Mouse (Mus musculus) natural killer cell, adult 2 months (primary cell): ENCODE measurements around the gene Tnik.
A peak's percentile ranks its signal among the peaks of the same experiment; 100 is the strongest.

ENCODE experiments used
- DNase-seq, 2 experiments: peaks; one replicate each; pipeline ENCODE4 v3.0.0; 2022; ENCODE audit warnings: low spot score in 2 of 2

Tnik gene

GRCm38 (mm10) chr3:28263948-28264840 is 1.2 kb downstream of the Tnik start:
- DNase-seq = peak; percentile 47 to 50

- peak in 1 of 2 experiments; percentile 9 for DNase-seq
Observed at GRCm38 (mm10) chr3:28264841-28265150, 1.8 kb downstream of the Tnik start.

DNA sequence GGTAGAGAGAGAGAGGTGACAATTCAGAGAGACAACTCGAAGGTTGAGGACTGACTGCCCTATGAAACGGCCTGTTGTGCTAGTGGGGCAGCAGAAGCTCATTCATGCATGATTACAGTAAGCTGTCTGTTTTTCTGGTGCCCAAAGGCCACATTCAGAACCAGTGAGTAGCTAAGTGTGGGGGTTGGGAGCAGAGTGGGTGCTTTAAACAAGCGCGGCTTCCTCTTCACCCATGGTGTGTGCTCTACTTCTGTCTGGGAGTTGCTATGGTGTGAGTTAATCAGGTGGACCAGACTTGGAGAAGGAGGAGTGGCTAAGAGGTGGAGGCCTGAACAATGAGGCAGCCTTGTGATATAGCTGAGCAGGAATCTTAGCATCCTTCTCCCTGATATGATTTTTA is 2.2 kb downstream of the Tnik start:
- DNase-seq = no peak

GRCm38 (mm10) chr3:28265656-28266055 is 2.6 kb downstream of the Tnik start:
- DNase-seq = no peak

GRCm38 (mm10) chr3:28267211-28267610 is 4.2 kb downstream of the Tnik start:
- no peak for DNase-seq

GRCm38 (mm10) chr3:28269716-28270115 is 6.7 kb downstream of the Tnik start:
- DNase-seq = no peak

- DNase-seq = no peak
Observed at GRCm38 (mm10) chr3:28271884-28272283, 8.9 kb downstream of the Tnik start.

DNA sequence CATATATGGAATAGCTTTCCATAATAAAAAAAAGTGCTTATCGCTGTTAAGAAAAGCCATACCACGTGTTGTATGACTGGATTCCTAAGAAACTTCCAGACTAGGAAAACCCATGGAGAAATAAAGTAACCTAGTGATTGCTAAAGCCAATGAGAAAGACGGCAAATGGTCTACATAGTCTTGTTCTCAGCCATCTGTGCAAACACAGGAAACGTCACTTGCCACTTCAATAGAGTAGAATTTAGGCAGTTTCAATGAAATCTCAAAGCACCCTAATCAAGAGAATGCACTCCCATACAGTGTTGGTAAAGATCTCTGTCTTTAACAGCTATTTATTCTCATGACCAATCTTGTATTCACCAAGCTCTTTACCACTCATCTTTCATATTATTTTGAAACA is 11.7 kb downstream of the Tnik start:
- DNase-seq = no peak

DNA sequence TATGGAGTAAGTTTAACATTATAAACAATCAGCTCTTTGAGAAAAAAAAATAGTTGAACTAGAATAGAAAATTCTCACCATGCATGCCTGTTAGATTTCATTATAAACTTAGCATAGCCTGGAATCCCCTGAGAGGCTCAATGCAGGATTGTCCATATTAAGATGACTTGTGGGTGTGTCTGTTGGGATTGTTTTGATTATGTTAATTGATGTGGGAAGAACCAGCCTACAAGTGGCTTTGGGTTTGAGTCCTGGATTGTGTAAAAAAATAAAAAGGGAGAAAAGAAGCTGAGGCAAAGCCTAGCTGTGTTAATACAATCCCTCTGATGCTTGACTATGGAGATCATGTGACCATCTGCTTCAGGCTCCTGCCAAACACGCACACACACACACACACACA is 26.7 kb downstream of the Tnik start:
- no peak for DNase-seq

DNA sequence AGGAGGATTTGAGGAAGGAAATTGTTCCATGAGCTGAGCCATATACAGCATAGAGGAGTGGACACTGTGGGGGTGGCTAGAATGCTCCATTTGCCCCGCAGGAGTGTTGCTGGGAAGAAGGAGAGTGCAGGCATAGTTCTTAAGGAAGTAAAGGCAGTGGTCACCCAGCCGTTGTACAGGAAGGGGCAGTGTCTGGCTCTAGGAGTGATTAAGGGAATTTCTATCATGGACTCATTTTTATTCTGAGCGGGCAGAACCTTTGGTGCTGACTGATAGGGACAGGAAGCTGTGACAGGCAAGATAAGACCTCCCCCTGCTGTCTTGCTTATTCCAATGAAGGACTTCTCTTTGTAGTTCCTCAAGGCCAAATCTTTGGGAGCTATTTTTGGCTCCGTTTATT is 38.4 kb downstream of the Tnik start:
- no peak for DNase-seq

- DNase-seq = no peak
Observed at GRCm38 (mm10) chr3:28303915-28304314, 40.9 kb downstream of the Tnik start.

- no peak for DNase-seq
Observed at GRCm38 (mm10) chr3:28306852-28307251, 43.8 kb downstream of the Tnik start.

GRCm38 (mm10) chr3:28314438-28314837 is 51.4 kb downstream of the Tnik start:
- no peak for DNase-seq

DNA sequence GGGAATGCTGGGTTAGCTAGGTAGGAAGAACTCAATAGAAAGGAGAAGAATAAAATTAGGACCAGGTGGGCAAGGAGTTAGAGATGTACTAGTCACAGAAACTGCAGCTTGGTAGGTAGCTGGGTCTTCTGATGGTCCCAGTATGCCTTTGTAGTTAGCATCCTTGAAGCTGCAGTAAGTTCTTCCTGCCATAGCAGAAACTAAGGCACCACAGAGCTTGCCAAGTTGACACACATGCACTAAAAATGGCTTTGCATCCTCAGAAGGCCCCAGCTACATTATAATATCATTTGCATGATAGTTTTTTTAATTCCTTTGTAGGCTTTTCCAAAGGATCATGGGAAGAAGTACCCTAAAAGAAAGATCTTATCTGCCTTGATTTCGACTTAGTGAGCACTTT is 54.3 kb downstream of the Tnik start:
- DNase-seq = no peak

GRCm38 (mm10) chr3:28321635-28322034 is 58.6 kb downstream of the Tnik start:
- DNase-seq = no peak

DNA sequence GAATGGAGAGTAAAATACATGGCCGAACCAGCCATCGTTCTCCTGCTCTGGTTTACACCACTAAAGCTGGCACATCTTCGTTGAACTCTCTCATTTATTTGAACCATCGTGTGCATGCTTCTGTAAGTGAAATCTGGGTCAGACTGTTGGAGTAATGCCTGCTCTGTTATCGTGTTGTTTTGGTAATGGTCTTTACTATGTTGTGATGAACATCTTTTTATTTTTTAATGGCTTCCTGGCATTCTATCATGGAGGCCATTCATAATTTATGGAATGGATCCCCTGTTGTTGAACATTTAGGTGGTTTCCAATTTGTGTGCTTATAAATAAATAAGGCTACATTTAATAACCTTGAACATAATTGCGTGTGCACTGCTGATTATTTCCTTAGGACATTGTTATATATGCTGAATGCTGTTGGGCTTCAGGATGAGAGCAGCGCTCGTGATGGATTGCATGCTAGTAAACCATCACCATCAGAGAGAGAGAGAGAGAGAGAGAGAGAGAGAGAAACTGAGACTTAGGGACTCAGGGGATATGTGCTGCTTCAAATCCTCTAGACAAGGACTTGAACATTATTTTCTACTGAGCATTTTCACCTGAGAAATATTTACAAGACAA is 62.7 kb downstream of the Tnik start:
- no peak for DNase-seq

DNA sequence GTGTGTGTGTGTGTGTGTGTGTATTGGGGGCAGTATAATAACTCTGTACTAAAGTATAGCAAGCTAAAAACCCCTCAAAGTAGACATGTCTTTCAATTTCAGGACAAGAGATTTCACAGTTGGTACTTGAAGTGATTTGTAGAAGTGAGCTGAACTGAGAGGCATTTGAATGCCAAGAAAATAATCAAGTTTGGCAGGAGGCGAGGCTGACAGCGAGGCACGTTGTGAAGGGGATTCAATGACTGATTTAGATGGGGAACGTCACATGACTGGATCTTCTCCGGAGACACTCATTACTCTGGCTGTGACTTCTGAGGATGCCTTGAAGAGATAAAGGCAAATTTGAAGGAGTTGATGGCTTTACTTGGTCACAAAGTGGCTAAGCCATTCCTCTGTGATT is 69.3 kb downstream of the Tnik start:
- no peak for DNase-seq

DNA sequence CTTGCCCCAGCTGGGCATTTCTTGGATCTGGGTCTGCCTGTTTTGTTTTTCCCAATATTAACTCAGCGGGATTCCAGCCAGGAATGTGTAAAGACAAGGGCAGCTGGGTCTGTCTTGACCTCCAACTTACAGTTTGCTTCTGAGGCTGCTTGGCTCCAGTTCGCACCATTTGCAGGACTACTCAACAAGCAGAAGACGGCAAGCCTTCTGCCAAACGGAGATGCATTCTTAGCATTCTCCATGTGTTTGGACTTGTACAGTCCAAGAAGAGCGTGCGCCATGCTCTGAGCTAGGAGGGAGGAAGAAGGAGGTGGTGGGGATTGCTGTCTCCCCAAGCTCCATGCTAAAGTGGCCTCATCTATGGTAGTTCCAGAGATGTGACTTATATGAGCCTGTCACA is 70.9 kb downstream of the Tnik start:
- no peak for DNase-seq

- no peak for DNase-seq
Observed at GRCm38 (mm10) chr3:28334547-28334946, 71.5 kb downstream of the Tnik start.

DNA sequence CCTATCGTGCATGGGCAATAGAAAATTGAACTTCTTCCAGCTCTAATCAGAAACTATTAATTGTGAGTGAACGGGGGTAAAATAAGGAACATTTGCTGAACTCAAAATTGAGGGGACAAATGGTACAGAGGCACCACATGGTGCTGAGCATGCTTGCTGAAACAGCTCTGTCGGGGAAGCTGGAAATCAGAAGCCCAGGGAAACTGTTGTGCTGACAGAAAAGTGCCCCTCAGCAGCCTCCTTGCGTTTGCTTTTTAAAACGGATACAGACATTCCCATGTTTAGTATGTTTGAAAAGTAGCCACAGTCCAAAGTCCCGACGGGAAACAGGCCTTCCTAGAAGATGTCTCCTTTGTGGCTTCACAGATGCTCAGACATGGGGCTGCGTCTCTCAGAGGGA is 77.1 kb downstream of the Tnik start:
- DNase-seq = no peak

- DNase-seq = no peak
Observed at GRCm38 (mm10) chr3:28343204-28343603, 80.2 kb downstream of the Tnik start.

GRCm38 (mm10) chr3:28343661-28344060 is 80.6 kb downstream of the Tnik start:
- no peak for DNase-seq

- DNase-seq = no peak
Observed at GRCm38 (mm10) chr3:28345446-28345845, 82.4 kb downstream of the Tnik start.

DNA sequence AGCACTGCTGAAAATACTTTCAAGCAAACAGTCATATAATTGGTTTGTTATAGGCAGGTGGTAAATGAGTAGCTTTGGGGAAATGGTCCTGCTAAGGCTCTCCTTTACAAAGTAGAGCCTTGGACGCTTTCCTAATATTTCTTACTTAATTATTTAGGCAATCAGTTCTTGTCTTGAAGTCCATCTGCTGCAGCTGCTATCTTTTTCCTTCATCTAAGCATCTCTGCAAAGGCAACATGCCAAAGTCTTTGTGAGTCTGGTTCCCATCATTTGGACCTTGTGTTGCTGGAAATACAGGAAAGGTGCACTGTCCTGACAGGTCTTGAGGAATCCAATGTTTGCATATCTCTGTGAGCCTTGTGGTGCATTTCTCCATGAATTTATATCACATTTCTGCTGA is 82.9 kb downstream of the Tnik start:
- DNase-seq = no peak
